Mouse (Mus musculus): ENCODE measurements around the gene Arel1.
A peak's percentile ranks its signal among the peaks of the same experiment; 100 is the strongest.

Gene Arel1

DNA sequence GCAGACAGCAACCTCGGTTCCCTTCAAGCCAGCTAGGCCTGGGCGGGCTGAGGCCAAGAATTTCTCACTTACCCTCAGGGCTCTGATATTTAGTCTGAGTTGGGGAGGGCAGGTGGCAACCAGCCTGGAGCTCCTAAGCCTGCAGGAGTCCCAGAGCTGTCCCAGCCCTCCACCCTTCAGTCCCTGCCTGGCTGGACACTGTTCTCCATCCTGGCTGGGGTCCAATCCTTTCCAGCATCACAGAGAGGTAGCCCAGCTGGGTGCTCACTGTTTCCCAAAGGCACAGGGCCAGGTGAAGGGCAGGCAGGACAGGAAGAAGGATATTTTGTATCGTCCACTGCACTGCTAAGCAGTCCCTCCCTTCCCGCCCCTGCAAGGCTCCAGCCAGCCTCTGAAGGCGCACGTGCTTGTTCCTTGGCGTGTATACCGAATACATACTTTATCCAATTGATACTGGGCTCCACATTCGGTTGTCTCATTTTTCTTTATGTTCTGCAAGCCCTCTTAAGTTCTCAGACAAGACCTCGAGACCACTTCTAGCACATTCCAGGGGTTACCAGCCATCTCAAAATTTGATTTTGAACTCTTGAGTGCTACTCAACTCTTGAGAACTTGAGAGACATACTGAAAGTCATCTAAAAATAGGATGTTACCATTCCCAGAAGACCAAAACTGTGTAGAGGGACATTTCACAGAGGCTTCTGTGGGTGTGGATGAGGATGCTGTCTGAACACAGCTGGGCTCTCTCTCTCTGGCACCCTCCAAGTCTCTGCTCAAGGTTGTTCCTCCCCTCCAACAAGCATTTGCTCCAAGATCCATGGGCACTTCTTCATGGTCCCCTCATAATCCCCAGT, 62.8 kb downstream of the Arel1 start:
- DNase-seq (ENCODE audit: low spot score in 2 of 2), result peak in 1 of 2 experiments; percentile 12

GRCm38 (mm10) chr12:84907024-84907626, 63.6 kb downstream of the Arel1 start:
- DNase-seq (ENCODE audit: low spot score in 2 of 2), result no peak

- no peak for DNase-seq (ENCODE audit: low spot score in 2 of 2)
Measured at GRCm38 (mm10) chr12:84904399-84904798, 66.3 kb downstream of the Arel1 start.

DNA sequence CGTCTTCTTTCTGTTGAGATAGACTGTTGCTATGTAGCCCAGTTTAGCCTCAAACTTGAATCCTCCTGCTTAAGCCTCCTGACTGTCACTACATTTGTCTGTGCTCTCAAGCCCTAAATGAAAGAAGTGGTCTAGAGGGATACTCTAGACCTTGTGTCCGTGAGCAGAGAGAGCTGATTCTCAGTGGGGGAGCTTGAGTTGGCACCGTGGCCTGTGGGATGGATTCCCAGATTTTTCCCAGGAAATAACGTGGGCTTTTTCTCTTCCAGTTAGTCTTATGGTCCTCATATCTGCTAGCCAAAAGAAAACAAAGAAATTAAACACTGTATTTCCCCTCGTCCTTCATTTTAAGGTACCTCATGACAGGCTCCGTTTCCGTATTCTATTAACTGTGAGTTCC, 70.4 kb downstream of the Arel1 start:
- DNase-seq (ENCODE audit: low spot score in 2 of 2), result no peak

GRCm38 (mm10) chr12:84897322-84897721, 73.4 kb downstream of the Arel1 start:
- DNase-seq (ENCODE audit: low spot score in 2 of 2), result no peak

GRCm38 (mm10) chr12:84896235-84896634, 74.5 kb downstream of the Arel1 start:
- DNase-seq (ENCODE audit: low spot score in 2 of 2), result no peak

DNA sequence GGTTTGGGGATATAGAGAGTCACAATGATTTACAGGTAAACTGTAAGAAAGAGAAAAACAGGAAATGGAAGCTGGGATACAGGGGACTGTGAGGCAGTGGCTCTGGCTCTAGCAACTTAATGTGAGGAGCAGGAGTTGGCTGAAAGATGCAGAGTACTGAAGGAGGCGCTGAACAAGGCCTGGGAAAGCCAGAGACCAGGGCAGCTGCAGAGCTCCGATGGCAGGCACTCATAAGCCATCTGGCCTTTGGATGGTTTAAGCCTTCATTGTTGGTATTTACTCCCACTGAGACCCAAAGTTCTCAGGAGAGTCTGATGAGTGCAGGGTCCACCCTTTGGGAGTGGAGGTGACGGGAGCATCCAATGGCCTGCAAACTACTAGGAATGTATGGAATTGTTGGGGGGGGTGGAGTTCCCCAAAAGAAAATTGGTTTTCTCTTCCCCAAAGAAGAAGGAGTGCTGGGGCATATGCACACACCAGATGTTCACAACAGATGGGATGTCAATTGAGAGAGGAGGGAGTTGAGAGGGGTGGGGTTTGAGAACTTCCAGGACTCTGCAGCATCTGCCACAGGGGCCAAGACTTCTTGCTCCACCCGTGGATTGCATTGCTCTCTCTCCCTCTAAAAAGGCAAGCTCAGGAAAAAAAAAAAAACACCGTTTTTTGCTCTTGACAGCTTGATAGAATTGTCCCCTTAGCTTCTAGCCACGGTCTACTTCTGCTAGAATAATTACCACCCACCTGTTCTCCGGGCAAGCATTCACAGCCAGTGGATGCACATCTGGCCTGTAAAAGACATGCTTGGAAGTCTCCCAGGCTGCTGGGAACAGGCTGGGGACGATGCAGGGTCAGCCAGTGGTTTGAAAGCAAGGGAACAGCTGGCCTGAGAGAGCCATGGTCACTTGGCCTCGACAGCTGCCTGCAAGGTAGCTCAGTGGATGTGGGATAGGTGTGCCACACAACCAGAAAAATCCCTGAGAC, 76.8 kb downstream of the Arel1 start:
- DNase-seq (ENCODE audit: low spot score in 2 of 2), result no peak

- DNase-seq (ENCODE audit: low spot score in 2 of 2), result no peak
Measured at GRCm38 (mm10) chr12:84890289-84890688, 80.4 kb downstream of the Arel1 start.

DNA sequence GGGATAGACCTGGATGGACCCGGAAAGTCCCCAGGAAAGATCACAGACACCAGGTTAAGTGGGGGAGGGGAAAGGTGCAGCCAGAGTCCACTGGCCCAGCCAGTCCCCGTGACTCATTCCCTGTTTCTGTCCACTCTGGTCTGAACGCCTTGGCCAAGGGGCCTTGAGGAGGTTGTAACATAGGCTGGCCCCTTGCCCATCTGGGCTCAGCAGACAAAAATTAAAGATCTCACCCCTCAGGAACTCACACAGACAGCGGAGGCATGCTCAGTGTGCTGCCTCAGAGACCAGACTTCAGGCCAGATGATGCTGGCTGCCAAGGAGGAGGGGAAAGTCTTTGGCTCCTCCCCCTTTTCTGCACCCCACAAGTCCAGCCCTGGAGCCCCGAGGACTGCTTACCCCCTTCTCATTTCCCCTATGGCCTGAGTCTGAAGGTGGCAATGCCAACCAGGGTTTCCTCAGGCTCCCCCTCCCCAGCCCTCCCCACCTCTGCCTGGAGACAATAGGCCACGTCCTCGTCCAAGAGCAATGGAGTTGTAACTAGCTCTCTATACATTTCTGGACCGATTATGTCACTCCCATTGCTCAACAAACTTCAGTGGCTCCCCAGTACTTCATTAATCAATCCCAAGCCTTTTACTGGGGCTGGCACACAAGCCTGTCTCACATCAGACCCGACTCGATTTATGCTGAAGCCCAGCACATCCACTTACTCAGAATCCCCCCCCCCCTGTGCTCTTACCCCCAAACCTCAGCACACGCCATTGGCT, 85.4 kb downstream of the Arel1 start:
- DNase-seq (ENCODE audit: low spot score in 2 of 2), result no peak

DNA sequence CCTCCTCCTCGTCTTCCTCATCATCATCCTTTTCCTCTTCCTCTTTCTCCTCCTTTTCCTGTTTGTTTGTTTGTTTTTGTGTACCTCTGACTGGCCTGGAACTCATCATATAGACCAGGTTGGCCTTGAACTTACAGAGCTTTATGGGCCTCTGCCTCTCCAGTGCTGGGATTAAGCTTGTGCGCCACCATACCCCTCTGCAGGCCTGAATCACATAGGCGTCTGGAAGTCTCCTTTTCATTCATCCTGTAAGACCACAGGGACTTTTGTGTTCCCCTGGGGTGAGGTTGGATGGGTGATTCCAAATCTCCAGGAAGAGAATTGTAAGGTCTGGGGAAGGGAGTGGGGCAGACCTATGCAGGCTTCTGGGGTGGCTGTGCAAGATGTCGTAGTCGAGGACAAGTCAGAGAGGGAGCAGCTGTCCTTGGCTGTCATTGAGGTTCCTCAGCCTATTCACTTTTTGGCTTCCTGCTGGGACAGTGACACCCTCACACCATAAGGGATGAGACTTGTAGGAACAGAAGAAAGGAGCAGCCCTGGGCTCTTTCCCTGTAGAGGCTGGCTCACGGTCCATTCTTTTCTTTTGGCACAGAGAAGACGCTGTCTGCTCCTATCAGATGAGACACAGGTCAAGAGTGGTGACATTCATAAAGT, 86.2 kb downstream of the Arel1 start:
- no peak for DNase-seq (ENCODE audit: low spot score in 2 of 2)

DNA sequence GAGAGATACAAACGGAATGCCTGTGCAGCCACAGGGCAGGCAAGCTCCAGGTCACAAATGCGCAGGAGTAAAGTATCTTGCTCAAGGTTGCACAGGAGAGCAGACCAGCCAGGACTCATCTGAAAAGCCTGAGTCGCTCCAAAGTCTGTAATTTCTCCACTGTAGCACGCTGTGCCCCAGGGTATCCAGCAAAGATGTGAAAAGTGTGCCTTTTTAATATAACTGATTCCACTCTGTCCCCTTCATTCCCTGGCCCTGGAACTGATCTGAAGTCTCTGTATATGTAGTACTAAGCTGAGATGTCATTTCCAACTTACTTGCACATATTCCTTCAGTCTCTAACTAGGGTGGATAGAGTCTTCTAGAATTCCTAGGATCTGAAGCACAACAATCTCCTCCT, 87.9 kb downstream of the Arel1 start:
- no peak for DNase-seq (ENCODE audit: low spot score in 2 of 2)

- DNase-seq (ENCODE audit: low spot score in 2 of 2), result no peak
Measured at GRCm38 (mm10) chr12:84880091-84880490, 90.6 kb downstream of the Arel1 start.

- peak; percentile 51 to 74 for DNase-seq (ENCODE audit: low spot score in 2 of 2)
Measured at GRCm38 (mm10) chr12:84876481-84877121, 94.1 kb downstream of the Arel1 start, which contains the start of gene Ltbp2. Gene Ltbp2, minus strand, starts transcription at chr12:84876532.

GRCm38 (mm10) chr12:84875761-84876480, 94.8 kb downstream of the Arel1 start:
- no peak for DNase-seq (ENCODE audit: low spot score in 2 of 2)

DNA sequence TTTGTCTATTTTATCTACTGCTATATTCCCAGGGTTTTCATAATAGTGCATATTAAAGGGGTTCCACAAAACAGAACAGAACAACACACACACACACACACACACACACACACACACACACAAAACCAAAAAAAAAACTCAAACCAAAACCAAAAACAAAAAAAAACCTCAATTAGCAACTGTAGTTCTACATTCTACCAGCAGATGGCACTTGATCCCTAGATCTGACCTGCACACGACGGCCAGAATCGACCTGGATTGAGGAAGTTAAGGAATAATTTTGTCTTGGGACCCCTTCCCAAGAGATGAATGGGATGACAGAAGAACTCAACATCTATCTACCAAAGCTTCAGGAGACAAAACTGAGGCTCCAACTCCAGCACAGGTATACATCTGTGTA, 97.3 kb downstream of the Arel1 start:
- no peak for DNase-seq (ENCODE audit: low spot score in 2 of 2)

- no peak for DNase-seq (ENCODE audit: low spot score in 2 of 2)
Measured at GRCm38 (mm10) chr12:84872310-84872709, 98.4 kb downstream of the Arel1 start.
